Mouse (Mus musculus) T-helper 1 cell (primary cell): ENCODE data around the gene Bysl.

Source experiments
- in situ Hi-C: fragments of 300-600 bp; cut with MboI, MseI; formaldehyde crosslinking; loops from one replicate; pipeline ENCODE4 v1.15.1; 2025; ENCODE audit warnings: high pct_unique_total_duplicates

Gene Bysl

DNA sequence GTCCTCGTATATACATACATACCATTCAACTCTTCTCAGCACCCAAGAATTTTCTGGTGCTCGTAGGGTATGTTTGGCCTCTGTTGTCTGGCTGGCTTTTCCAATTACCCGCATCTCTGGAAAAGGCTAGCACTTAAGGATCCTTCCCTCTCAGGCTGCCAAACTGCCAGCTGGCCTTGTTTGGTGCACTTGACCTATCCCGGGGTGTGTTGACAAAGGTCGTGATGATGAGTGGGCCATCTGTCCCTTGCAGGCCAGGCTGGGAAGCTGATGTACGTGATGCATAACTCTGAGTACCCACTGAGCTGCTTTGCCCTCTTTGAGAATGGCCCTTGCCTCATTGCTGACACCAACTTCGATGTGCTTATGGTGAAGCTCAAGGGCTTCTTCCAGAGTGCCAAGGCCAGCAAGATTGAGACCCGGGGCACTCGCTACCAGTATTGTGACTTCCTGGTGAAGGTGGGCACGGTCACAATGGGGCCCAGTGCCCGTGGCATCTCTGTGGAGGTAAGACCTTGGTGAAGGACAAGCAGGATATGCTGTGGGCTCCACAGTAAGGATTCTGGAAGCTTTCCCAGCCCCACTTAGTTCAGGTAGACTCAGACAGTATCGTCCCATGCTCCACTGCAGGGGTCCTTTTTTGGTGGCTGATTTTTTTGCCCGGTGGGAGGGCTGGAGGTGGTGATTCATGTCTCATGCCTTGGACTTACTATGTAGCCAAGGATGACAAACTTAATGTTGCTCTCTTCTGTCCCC, 7.4 kb upstream of the Bysl start:
- in situ Hi-C loops, result no loop called here

DNA sequence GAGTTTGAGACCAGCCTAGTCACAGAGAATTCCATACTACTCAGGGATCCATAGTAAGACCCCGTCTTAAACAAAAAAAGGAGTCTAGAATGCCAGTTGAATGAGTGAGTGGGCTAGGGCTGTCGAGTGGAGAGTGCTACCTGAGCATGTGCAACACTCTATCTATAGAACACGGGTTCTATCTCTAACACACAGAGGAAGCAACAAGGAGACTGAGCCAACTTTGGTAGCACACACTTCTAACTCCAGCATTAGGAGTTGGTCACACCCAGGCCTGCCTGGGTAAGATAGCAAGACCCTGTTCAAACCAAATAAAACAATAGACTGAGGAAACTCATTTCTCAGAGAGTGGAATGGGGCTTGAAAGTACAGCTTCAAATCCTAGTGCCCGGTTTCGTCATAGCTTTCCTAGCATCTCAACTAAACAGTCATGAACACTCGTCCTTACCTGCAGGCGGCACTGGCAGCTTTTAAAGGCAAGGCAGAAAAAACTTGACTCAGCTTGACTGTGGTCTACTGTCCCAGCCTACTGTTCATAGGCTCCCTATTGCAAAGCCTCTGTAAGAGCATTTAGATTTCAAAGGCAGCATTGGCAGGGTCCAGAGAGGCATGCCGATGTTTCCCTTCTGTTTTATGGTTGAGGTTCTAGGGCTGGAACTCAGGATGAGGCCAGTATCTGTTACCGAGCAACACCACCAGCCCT, 6.5 kb upstream of the Bysl start:
- in situ Hi-C loops, result no loop called here

DNA sequence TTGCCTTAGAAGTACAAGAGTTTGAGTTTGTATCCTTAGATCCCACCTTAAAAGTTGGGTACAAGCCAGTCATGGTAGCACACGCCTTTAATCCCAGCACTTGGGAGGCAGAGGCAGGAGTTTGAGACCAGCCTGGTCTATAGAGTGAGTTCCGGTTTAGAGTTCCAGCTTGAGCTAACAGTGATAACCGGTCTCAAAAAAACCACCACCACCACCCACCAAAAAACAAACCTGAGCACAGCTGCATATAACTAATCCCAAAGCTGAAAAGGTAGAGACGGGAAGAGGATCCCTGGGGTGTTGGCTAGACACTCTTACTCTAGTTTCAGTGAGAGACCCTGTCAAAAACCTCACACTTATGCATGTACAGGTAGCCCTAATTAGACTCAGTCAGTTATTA, 5.4 kb upstream of the Bysl start:
- in situ Hi-C loops, result no loop called here

DNA sequence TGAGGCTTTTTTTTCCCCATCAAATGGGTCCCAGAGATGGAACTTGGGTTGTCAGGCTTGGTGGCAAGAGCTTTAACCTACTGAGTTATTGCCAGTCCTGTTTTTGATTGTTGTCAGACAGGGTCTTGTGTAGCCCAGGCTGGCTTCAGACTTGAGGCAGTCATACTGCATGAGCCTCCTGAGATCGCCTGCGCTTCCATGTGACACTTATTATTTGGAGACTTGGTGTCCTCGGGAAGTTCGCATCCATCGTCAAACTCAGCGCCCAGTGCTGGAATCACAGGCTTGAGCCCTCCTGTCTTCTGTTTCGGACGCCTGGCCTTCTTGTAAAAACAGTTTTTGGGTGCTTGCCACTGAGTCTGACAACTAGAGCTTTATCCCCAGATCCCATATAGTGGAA, 4.8 kb upstream of the Bysl start:
- in situ Hi-C loops, result no loop called here

- in situ Hi-C loops, result no loop called here
These were observed 2.7 kb upstream of the Bysl start for GRCm38 (mm10) chr17:47614018-47614417.

- in situ Hi-C loops, result no loop called here
These were observed 330 bp upstream of the Bysl start for GRCm38 (mm10) chr17:47611661-47611982.

DNA sequence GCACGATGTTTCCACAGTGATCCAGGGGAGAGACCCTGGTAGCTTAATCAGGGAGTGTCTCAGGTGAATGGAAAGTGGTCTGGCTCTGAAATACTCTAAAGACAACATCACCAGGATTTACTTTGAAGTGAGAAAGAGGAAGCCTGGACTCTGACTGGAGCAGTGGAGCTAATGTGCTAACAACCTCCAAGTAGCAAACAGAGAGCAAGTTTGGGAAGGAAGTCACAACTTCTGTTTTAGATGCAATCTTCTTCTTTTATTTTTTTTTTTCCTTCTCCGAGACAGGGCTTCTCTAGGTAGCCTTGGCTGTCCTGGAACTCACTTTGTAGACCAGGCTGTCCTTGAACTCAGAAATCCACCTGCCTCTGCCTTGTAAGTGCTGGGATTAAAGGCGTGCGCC, 2.1 kb downstream of the Bysl start:
- in situ Hi-C loops, result no loop called here

DNA sequence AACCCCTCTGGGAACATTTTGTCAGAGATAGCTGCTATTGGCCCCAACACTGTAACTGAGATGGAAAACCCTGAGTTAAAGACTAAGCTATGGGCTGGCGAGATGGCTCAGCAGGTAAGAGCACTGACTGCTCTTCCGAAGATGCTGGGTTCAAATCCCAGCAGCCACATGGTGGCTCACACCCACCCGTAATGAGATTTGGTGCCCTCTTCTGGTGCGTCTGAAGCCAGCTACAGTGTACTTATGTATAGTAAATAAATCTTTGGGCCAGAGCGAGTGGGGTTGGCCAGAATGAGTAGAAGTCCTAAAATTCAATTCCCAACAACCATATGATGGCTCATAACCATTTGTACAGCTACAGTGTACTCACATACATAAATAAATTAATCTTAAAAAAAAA, 5.1 kb downstream of the Bysl start:
- in situ Hi-C loops, result no loop called here

DNA sequence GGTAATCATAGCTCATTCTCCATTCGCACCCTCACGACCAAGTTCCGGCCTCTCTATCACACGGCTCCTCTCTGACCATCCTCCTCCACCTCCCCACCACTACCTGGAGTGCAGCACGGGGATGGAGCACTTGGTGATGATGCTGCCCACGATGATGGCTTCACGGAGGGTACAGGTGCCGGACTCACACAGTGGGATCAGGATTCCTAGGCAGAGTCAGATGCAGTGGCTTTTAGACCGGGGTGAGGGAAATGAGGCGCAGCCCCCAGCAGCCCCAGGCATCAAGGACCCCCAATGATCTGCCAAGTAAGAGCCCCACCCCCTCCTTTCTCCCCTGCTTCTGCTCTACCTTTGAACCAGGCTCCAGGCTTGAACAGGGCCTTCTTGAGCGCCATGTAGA, 9.0 kb downstream of the Bysl start:
- in situ Hi-C loops, result no loop called here

DNA sequence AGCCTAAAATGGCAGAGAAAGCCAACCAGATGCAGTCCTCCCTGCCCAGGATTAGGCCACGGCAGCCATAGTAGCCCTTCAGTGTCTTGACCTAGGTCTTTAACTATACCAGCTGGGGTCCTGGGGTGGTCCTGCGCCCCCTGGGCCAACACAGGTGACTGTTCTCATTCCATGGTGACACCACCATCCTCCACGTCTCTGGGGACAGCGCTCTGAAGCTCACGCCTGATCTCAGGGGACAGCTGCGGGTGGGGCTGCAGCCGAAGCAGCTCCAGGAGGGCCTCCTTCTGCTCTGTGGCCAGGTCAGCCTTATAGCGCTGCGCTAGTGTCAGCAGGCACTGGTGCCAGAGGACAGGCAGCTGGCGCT, 9.9 kb downstream of the Bysl start:
- in situ Hi-C loops, result no loop called here

GRCm38 (mm10) chr17:47600601-47601388, 10.5 kb downstream of the Bysl start:
- in situ Hi-C loops, result no loop called here

DNA sequence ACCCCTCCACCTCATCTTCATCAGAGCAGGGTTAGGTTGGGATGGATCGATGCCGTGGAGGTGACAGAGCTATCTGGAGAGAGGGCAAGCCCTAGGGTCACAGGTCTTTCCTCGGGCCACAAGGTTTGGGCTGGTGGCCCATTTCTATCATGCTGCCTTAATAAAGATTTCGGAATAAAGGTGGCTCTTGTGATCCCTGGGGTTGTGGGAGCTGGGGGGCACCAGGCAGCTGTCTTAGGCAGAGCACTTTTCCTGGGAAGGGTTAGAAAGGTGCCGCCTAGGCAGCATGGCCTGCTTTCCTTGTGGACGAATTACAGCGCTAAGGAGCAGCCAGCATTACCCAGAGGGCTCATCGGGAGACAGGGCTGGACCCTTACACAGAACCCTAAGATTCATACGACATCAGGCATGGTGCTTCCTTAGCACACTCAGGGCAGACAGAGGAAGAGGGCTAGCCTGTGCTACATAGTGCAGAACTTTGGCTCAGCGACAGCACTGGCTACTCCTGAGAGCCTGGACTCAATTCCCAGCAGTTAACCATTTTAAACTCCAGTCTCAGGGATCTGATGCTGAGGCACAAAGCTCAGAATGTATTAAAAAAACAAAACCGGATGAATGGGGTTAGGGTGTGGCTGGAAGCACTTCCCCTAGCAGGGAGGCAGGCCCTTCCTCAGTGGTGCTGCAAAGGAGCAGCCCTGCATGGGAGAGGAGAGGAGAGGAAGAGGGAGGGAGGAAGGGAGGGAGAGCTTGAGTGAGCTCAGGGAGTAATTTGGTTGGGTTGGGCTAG, 11.6 kb downstream of the Bysl start:
- in situ Hi-C loops, result loop anchor here (5.0 kb wide), 1 partner anchor 87 kb away; no protein-coding TSS in a partner anchor

- in situ Hi-C loops, result loop anchor here (5.0 kb wide), 1 partner anchor 86 kb away; no protein-coding TSS in a partner anchor
These were observed 12.6 kb downstream of the Bysl start for GRCm38 (mm10) chr17:47598580-47599304.

- in situ Hi-C loops, result loop anchor here (5.0 kb wide), 1 partner anchor 86 kb away; no protein-coding TSS in a partner anchor
These were observed 13.3 kb downstream of the Bysl start for GRCm38 (mm10) chr17:47597838-47598579.

DNA sequence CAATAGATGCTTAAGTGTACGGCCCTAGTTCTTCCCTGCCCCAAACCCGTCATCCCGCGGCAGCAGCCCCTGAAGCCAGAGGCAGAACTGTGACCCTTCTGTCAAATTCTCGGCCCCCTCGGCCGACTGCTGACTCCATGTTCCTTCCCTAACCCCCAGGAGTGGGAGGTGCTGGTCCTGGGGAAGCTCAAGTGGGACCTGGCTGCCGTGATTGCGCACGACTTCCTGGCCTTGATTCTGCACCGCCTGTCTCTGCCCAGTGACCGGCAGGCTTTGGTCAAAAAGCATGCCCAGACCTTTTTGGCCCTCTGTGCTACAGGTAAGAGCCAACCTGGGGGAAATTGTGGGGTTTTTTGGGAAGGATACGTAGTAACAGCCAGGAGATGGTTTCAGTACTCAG, 14.0 kb downstream of the Bysl start:
- in situ Hi-C loops, result loop anchor here (5.0 kb wide), 1 partner anchor 85 kb away; no protein-coding TSS in a partner anchor

DNA sequence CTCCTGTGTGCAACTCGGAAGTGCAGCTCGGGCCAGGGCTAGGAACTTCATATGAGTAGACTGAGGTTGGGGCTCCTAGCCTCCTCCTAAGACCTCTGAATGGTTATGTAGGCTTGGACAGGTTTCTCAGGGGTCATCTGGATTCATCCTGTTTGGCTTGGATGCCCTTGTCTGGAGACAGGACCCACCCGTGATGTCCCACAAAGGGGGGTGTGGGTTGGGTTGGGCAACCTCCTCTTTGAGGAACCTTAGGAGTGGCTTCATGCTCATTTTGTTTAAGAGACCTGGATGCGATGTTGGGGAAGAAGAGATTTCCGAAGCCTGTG, 14.5 kb downstream of the Bysl start:
- in situ Hi-C loops, result loop anchor here (5.0 kb wide), 1 partner anchor 85 kb away; no protein-coding TSS in a partner anchor

DNA sequence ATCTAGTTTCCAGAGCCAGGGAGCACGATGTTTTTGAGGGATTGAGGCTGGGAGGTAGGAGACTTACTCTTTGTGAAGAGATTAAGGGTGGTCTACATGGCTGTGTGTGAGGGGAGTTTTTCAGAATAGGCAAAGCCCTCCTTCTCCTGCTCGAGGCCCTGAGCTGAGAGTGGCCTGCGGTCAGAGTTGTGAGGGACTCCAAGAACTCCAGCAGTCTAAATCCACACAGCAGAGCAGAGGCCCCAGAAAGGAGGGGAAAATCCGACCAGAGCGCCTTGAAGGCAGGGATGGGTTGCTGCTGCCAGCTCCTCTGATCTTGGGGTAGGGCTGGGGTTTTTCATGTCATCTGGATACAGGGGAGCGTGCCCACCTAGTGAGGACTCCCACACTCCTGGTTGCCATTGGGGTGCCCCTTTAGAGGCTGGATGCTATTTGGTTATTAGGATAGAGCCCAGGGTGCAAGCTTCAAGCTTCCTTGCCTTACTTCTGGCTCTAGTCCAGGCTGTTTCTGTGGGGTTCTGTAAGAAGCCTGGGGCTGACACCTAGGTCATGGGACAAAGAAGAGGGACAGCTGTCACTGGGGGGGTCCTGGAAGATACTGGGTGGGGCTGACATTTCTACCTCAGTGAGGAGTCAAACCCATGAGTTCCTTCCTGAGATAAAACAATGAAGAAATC, 15.0 kb downstream of the Bysl start:
- in situ Hi-C loops, result loop anchor here (5.0 kb wide), 1 partner anchor 84 kb away; no protein-coding TSS in a partner anchor

DNA sequence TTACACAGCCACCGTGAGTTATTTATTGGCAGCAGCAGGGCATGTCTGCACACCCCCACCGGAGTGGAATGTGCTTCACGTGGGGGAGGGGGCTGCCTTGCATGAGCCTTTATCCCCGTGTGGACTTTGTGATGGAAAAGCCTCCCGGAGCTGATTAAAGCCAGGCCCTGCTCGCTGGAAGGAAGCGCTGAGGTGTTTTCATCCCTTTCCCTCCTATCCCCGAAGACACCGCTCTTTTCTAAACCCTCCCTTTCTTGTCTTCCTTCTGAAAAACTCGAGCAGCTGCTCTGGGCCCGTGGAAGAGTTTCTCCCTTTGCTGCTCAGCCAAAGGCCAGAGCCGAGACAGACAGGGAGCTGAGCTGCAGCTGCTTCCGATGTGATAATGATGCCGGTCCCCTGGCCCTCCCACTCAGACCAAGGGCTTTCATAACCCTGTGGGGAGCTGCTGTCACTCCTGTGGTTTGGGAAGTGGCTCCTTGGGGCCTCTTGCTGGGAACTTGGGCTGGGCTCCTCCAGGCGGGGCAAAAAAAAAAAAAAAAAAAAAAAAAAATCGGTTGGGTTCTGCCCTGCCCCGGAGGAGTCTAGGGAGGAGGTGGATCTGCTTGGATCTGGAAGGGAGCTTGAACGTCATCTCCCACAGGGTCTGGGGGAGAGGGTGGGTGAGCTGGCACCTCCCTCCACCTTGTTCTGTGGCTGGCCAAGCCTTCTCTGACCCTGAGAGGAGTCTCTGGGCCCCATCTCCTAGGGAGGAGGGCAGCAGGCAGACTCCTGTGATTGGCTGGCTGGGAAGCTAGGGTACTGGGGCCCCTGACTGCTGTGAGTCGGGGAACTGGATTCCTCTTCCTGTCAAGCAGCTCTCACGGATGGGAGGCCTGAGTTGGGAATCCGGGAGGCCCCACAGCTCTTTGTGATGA, 15.8 kb downstream of the Bysl start:
- in situ Hi-C loops, result loop anchor here (5.0 kb wide), 1 partner anchor 83 kb away; no protein-coding TSS in a partner anchor

GRCm38 (mm10) chr17:47594969-47595247, 16.4 kb downstream of the Bysl start:
- in situ Hi-C loops, result loop anchor here (5.0 kb wide), 1 partner anchor 83 kb away; no protein-coding TSS in a partner anchor
